15 mouse cellular contexts compared by ENCODE assay signal in the genomic region with DNA sequence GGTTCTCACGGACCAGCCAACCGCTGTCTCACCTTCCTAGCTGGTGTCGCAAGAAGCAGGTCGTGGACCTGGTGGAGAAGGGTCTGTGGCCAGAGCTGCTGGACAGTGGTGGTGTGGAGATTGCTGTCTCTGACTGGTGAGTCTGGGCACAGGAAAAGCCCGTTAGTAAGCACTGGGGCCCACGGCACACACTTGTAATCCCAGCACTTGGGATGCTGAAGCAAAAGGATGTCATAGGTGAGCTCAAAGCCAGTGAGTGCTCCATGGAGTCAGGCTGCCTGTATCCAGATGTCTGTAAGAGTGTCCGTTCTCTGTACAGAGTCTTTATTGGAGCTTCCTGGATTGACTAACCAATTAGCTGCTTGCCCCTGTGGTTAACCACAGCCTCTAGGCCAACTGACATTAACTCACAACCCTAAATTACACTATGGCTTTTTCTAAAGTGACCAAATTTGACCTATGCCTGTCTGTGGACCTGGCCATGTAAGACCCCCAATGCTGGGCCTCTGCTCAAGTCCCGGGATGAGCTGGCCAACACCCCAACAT. TPM values are rescaled to one million over a fixed set of nuclear protein-coding genes. Genes with fewer than 3 reads are reported as not detected.
DNase-seq lines count a peak whose midpoint lies in the region; ATAC-seq and TF ChIP-seq lines count a peak whose summit lies in the region.
"Had no signal": no experiment of that assay in that cellular context is flagged by ENCODE, and none has a peak within 500 bp of the region (broad histone marks: within the 10 kb centered on the region; RNA-seq: fewer than 3 reads in every experiment).

No protein-coding gene starts in this region.

- H3K4me2 ChIP-seq in kidney, embryonic 15.5 days: peak overlapping the region; percentile 91
- H3K4me2 ChIP-seq in embryonic facial prominence, embryonic 11.5 days (ENCODE audit: low read depth, low read length): peak overlapping the region; percentile 22; the same call in 1 of the 2 replicates
- H3K4me2 ChIP-seq: liver, embryonic 15.5 days had no signal

- H3K27me3 ChIP-seq in kidney, embryonic 15.5 days: no peaks in the 10 kb centered on the region
- H3K27me3 ChIP-seq in embryonic facial prominence, embryonic 11.5 days (ENCODE audit: control insufficient read depth, insufficient read depth, low read length): no peaks in the 10 kb centered on the region
- H3K27me3 ChIP-seq in megakaryocyte, embryonic 14.5 days (replicated peaks): peaks cover 45% of the 10 kb centered on the region
- H3K27me3 ChIP-seq: embryonic facial prominence, embryonic 15.5 days had no signal

- in situ Hi-C loops in ES-E14 (cut with MboI; ENCODE audit: low sequenced_read_pairs in 2 of 2, unreplicated experiment in 2 of 2): no loop called here

- no peak for ATAC-seq in kidney, embryonic 15.5 days (replicated peaks; ENCODE audit: low FRiP score)
- ATAC-seq in embryonic facial prominence, embryonic 11.5 days (replicated peaks; ENCODE audit: insufficient number of reproducible peaks, low FRiP score, low TSS enrichment, low read depth): no peak
- ATAC-seq: forebrain, embryonic 16.5 days had no signal

- no peak overlapping the region for H3K4me3 ChIP-seq in kidney, embryonic 15.5 days (replicated peaks)
- H3K4me3 ChIP-seq in ES-E14 (ENCODE audit: insufficient read depth in 1 of 2, low read depth in 1 of 2, low read length in 2 of 2, poor library complexity in 1 of 2, severe bottlenecking in 1 of 2): peak overlapping the region in 1 of 2 experiments; percentile 52; a peak in 2 of 4 replicates
- H3K4me3 ChIP-seq in embryonic facial prominence, embryonic 11.5 days (ENCODE audit: low read depth, low read length): no peak overlapping the region
- peak overlapping the region; percentile 64 for H3K4me3 ChIP-seq in megakaryocyte, embryonic 14.5 days (replicated peaks)
- H3K4me3 ChIP-seq: embryonic facial prominence, embryonic 15.5 days; layer of hippocampus, adult 2 months; liver, embryonic 15.5 days had no signal

- H3K9ac ChIP-seq in kidney, embryonic 15.5 days: no peak overlapping the region
- 0 out of 2 replicates have a peak overlapping the region, but pooled peaks have one; percentile 50 for H3K9ac ChIP-seq in ES-E14 (ENCODE audit: insufficient read depth, low read depth, low read length, poor library complexity, severe bottlenecking)
- H3K9ac ChIP-seq in embryonic facial prominence, embryonic 11.5 days (replicated peaks; ENCODE audit: low read length): 0 out of 2 replicates have a peak overlapping the region, but pooled peaks have one; percentile 4
- H3K9ac ChIP-seq: embryonic facial prominence, embryonic 15.5 days; liver, embryonic 15.5 days had no signal

- 55% methylated on average over 8 of the region's 8 CpGs for WGBS in kidney, embryonic 15.5 days
- 38% methylated on average over 8 of the region's 8 CpGs for WGBS in embryonic facial prominence, embryonic 11.5 days

- H3K36me3 ChIP-seq in kidney, embryonic 15.5 days: no peaks in the 10 kb centered on the region
- H3K36me3 ChIP-seq in ES-E14 (ENCODE audit: control insufficient read depth, insufficient read depth, low read length, poor library complexity, severe bottlenecking): no peaks in the 10 kb centered on the region; the same call in 1 of the 2 replicates
- no peaks in the 10 kb centered on the region for H3K36me3 ChIP-seq in embryonic facial prominence, embryonic 11.5 days (replicated peaks; ENCODE audit: control insufficient read depth, insufficient read depth, low read depth, low read length)
- no peaks in the 10 kb centered on the region for H3K36me3 ChIP-seq in megakaryocyte, embryonic 14.5 days (replicated peaks; ENCODE audit: low read length)
- H3K36me3 ChIP-seq: embryonic facial prominence, embryonic 15.5 days; liver, embryonic 15.5 days had no signal

- H3K4me1 ChIP-seq in kidney, embryonic 15.5 days: peaks cover 20% of the 10 kb centered on the region
- H3K4me1 ChIP-seq in ES-E14 (ENCODE audit: control insufficient read depth in 2 of 2, insufficient read depth in 2 of 2, low read length in 2 of 2, poor library complexity in 1 of 2): peaks cover 2 to 8% of the 10 kb centered on the region in 2 experiments; a peak in 3 of 4 replicates
- peaks cover 2% of the 10 kb centered on the region for H3K4me1 ChIP-seq in embryonic facial prominence, embryonic 11.5 days (ENCODE audit: control insufficient read depth, insufficient read depth, low read length)
- peaks cover 18% of the 10 kb centered on the region for H3K4me1 ChIP-seq in megakaryocyte, embryonic 14.5 days

- H3K9me3 ChIP-seq in kidney, embryonic 15.5 days (replicated peaks): no peaks in the 10 kb centered on the region
- no peaks in the 10 kb centered on the region for H3K9me3 ChIP-seq in ES-E14 (ENCODE audit: control insufficient read depth, insufficient read depth, low read depth, low read length)
- H3K9me3 ChIP-seq in embryonic facial prominence, embryonic 11.5 days (replicated peaks; ENCODE audit: control insufficient read depth, low read length): no peaks in the 10 kb centered on the region
- H3K9me3 ChIP-seq in megakaryocyte, embryonic 14.5 days: peaks cover 39% of the 10 kb centered on the region
- H3K9me3 ChIP-seq: embryonic facial prominence, embryonic 15.5 days; liver, embryonic 15.5 days had no signal

- no peak for DNase-seq in kidney, postnatal 36 days
- DNase-seq in ES-E14 (ENCODE audit: low read depth, low spot score): no peak
- DNase-seq in embryonic facial prominence, embryonic 11.5 days (ENCODE audit: low spot score): no peak
- no peak for DNase-seq in adrenal gland, postnatal 4 days (ENCODE audit: low spot score in 2 of 2)
- no peak for DNase-seq in left cerebral cortex, postnatal 36 days (ENCODE audit: low spot score in 2 of 2)
- DNase-seq: heart, adult 11 months; heart, postnatal 36 days; kidney, adult 11 months had no signal

- intact Hi-C loops in left cerebral cortex, postnatal 36 days (cut with DNase I): no loop called here

- no peak overlapping the region for H3K27ac ChIP-seq in kidney, embryonic 15.5 days
- H3K27ac ChIP-seq in ES-E14 (ENCODE audit: insufficient read depth, low read depth, low read length, poor library complexity, severe bottlenecking): peak overlapping the region; percentile 72
- H3K27ac ChIP-seq in embryonic facial prominence, embryonic 11.5 days (replicated peaks; ENCODE audit: low read depth, low read length): no peak overlapping the region
- H3K27ac ChIP-seq: embryonic facial prominence, embryonic 15.5 days; layer of hippocampus, adult 2 months; liver, embryonic 15.5 days had no signal

TF ChIP-seq in ES-E14, 5 proteins besides CTCF, POLR2A, EP300 and RAD21:
- TF ChIP-seq HCFC1 (IDR thresholded peaks at IDR 0.05; ENCODE audit: borderline replicate concordance, insufficient read depth, low read length): no peak
- TF ChIP-seq MAFK (IDR thresholded peaks at IDR 0.05; ENCODE audit: insufficient read depth, low read depth, low read length): no peak
- TF ChIP-seq ZC3H11A (IDR thresholded peaks at IDR 0.05; ENCODE audit: borderline replicate concordance, low read depth, low read length): no peak
- no peak for TF ChIP-seq CHD2 (IDR thresholded peaks at IDR 0.05; ENCODE audit: low read depth, low read length)
- no peak for TF ChIP-seq ZNF384 (IDR thresholded peaks at IDR 0.05; ENCODE audit: low read depth, low read length)

RNA-seq across cellular contexts. Expression of a gene that starts 2.4 kb away (rescaled TPM):
- 5.4 and 9.1 TPM in 2 replicates for polyA plus RNA-seq in kidney, embryonic 15.5 days (2015; fragmentation: Nextera tagmentation; extraction: Ambion mirVana)
- total RNA-seq in ES-E14 (2012; rRNA removed): 5.8 and 5.9 TPM in 2 replicates
- polyA plus RNA-seq in embryonic facial prominence, embryonic 11.5 days (2014; fragmentation: Nextera tagmentation; extraction: Ambion mirVana): 6.1 and 7.2 TPM in 2 replicates
- not detected in 2 replicates for polyA plus RNA-seq in megakaryocyte, embryonic 14.5 days (2012; ENCODE audit: insufficient read depth, low replicate concordance)
- total RNA-seq in adrenal gland, postnatal 4 days (2021): 1 to 10 TPM; 2.8 to 4.6 TPM
- total RNA-seq in left cerebral cortex, postnatal 36 days (2021): 10 to 100 TPM; 23.3 to 25.0 TPM
- total RNA-seq: MEL had no signal

RNA-seq across cellular contexts. Expression of a gene that starts 21.6 kb away (rescaled TPM):
- polyA plus RNA-seq in kidney, embryonic 15.5 days (2015; fragmentation: Nextera tagmentation; extraction: Ambion mirVana): 8.2 and 9.2 TPM in 2 replicates
- 5.9 and 6.6 TPM in 2 replicates for total RNA-seq in ES-E14 (2012; rRNA removed)
- 11.6 and 13.0 TPM in 2 replicates for polyA plus RNA-seq in embryonic facial prominence, embryonic 11.5 days (2014; fragmentation: Nextera tagmentation; extraction: Ambion mirVana)
- not detected in 2 replicates for polyA plus RNA-seq in megakaryocyte, embryonic 14.5 days (2012; ENCODE audit: insufficient read depth, low replicate concordance)
- 10 to 100 TPM; 10.1 to 10.6 TPM for total RNA-seq in adrenal gland, postnatal 4 days (2021)
- 1 to 10 TPM; 2.0 TPM for total RNA-seq in left cerebral cortex, postnatal 36 days (2021)
- total RNA-seq: MEL had no signal

RNA-seq across cellular contexts. Expression of a gene that starts 46.6 kb away (rescaled TPM):
- 144 and 152 TPM in 2 replicates for polyA plus RNA-seq in kidney, embryonic 15.5 days (2015; fragmentation: Nextera tagmentation; extraction: Ambion mirVana)
- 102 and 105 TPM in 2 replicates for total RNA-seq in ES-E14 (2012; rRNA removed)
- polyA plus RNA-seq in embryonic facial prominence, embryonic 11.5 days (2014; fragmentation: Nextera tagmentation; extraction: Ambion mirVana): 145 and 151 TPM in 2 replicates
- polyA plus RNA-seq in megakaryocyte, embryonic 14.5 days (2012; ENCODE audit: insufficient read depth, low replicate concordance): 283 and 464 TPM in 2 replicates
- total RNA-seq in adrenal gland, postnatal 4 days (2021): 10 to 100 TPM; 59.7 to 63.5 TPM
- total RNA-seq in left cerebral cortex, postnatal 36 days (2021): 10 to 100 TPM; 66.5 to 70.2 TPM

RNA-seq across cellular contexts. Expression of a gene that starts 46.8 kb away (rescaled TPM):
- polyA plus RNA-seq in kidney, embryonic 15.5 days (2015; fragmentation: Nextera tagmentation; extraction: Ambion mirVana): 30.0 and 30.8 TPM in 2 replicates
- 25.2 and 27.9 TPM in 2 replicates for total RNA-seq in ES-E14 (2012; rRNA removed)
- polyA plus RNA-seq in embryonic facial prominence, embryonic 11.5 days (2014; fragmentation: Nextera tagmentation; extraction: Ambion mirVana): 28.2 and 29.9 TPM in 2 replicates
- 16.1 and 18.5 TPM in 2 replicates for polyA plus RNA-seq in megakaryocyte, embryonic 14.5 days (2012; ENCODE audit: insufficient read depth, low replicate concordance)
- total RNA-seq in adrenal gland, postnatal 4 days (2021): 10 to 100 TPM; 25.0 to 27.0 TPM
- 10 to 100 TPM; 14.9 to 15.1 TPM for total RNA-seq in left cerebral cortex, postnatal 36 days (2021)
